Mouse (Mus musculus): ENCODE data around the gene Snip1. TPM values are rescaled to one million over a fixed set of nuclear protein-coding genes. Genes with fewer than 3 reads are reported as not detected.
A peak's percentile ranks its signal among the peaks of the same experiment; 100 is the strongest.

Snip1 gene
- total and polyA plus RNA-seq, 3 experiments: 23.5 to 46.6 (median 25.8) TPM

DNA sequence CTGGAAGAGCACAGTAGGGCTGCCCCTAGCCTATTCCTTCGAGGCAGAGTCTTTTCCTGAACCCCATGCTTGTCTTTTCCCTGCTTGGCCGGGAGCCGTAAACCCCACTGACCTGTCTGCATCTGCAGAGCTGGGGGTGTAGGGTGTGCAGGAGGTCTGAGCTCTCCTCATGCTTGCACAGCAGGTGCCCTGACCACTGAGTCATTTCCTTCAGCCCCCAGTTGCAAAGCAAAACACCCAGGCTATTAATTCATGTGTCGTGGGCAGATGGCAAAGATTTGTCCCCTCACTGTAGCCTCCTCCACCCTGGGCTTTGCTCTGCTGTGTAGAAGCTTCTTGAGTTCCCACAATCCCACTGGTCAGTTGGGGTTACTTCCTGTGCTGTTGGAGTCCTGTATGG lies 30.9 kb downstream of the Snip1 start:
- H3K27ac ChIP-seq (ENCODE audit: insufficient read depth, low read depth): no peak overlapping the region
- dilution Hi-C loops (cut with MboI; ENCODE audit: extremely low pct_ligation_motif_present, extremely low pct_unique_long_range_greater_than_20kb, low sequenced_read_pairs) (no loop called here), in situ Hi-C loops (cut with MboI; ENCODE audit: low pct_ligation_motif_present, low pct_unique_long_range_greater_than_20kb, low sequenced_read_pairs) (no loop called here)
- H3K4me3 ChIP-seq (replicated peaks in 1 of 3; ENCODE audit: low read depth in 2 of 3, low read length in 2 of 3, poor library complexity in 1 of 3): no peak overlapping the region
- peaks cover 0 to 3% of the 10 kb centered on the region in 2 experiments; a peak in 1 of 4 replicates for H3K4me1 ChIP-seq (ENCODE audit: control insufficient read depth in 1 of 2, insufficient read depth in 2 of 2)
- no peak for TF ChIP-seq E2F4 (IDR thresholded peaks at IDR 0.05; ENCODE audit: insufficient replicate concordance, low read depth, low read length)
- no peak for TF ChIP-seq NRF1 (IDR thresholded peaks at IDR 0.05; ENCODE audit: low read depth, low read length)
- TF ChIP-seq JUN (IDR thresholded peaks at IDR 0.05; ENCODE audit: insufficient read depth, low read depth, low read length): no peak
- TF ChIP-seq KAT2A (IDR thresholded peaks at IDR 0.05; ENCODE audit: insufficient replicate concordance, low read length): no peak
- no peak for TF ChIP-seq MEF2A (IDR thresholded peaks at IDR 0.05; ENCODE audit: borderline replicate concordance, low read depth, low read length)
- no peak for TF ChIP-seq ZMIZ1 (IDR thresholded peaks at IDR 0.05; ENCODE audit: low read depth, low read length)
- TF ChIP-seq ZNF384 (IDR thresholded peaks at IDR 0.05; ENCODE audit: low read depth, low read length): no peak
- no peak for TF ChIP-seq MAZ (IDR thresholded peaks at IDR 0.05; ENCODE audit: low read depth, low read length)
- H3K79me2 ChIP-seq (replicated peaks; ENCODE audit: control insufficient read depth, extremely low read depth, insufficient read depth, poor library complexity, severe bottlenecking): no peaks in the 10 kb centered on the region; the same call in 1 of the 2 replicates
- peaks cover 23 to 65% of the 10 kb centered on the region in 2 experiments for H3K36me3 ChIP-seq (replicated peaks in 1 of 2; ENCODE audit: control insufficient read depth in 1 of 2, insufficient read depth in 1 of 2, low read length in 1 of 2)
- no peak overlapping the region for H3K4me2 ChIP-seq (ENCODE audit: insufficient read depth, low read depth, poor library complexity, severe bottlenecking)
- H3K9me3 ChIP-seq (replicated peaks; ENCODE audit: low read length): no peaks in the 10 kb centered on the region
- no peak for DNase-seq (ENCODE audit: extremely low read depth)
- no peaks in the 10 kb centered on the region for H3K27me3 ChIP-seq (replicated peaks)
- no peak overlapping the region for H3K9ac ChIP-seq (ENCODE audit: insufficient read depth, low read depth)

DNA sequence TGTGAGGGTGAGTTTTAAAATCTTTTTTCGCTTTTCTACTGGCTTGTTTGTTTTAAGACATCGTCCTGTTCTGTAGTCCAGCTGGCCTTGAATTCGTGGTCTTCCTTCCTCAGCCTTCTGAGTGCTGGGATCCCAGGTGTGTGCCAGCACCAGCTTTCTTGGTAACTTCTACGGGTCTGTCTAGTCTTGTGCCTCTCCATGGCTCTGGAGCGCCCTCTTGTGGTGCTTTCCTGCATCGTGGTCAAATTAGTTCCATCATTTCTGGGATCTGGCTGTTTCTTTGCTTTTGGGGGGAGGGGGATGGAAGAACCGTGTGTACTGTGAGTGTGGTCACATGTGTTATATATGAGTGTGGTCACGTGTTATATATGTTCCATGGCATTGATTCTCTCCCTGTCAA lies 33.0 kb downstream of the Snip1 start:
- dilution Hi-C loops (cut with MboI; ENCODE audit: extremely low pct_ligation_motif_present, extremely low pct_unique_long_range_greater_than_20kb, low sequenced_read_pairs) (no loop called here), in situ Hi-C loops (cut with MboI; ENCODE audit: low pct_ligation_motif_present, low pct_unique_long_range_greater_than_20kb, low sequenced_read_pairs) (no loop called here)
- Histone ChIP-seq H3K4me3 (replicated peaks in 1 of 3; ENCODE audit: low read depth in 2 of 3, low read length in 2 of 3, poor library complexity in 1 of 3) (no peak overlapping the region), H3K27me3 (replicated peaks) (no peaks in the 10 kb centered on the region), H3K27ac (ENCODE audit: insufficient read depth, low read depth) (no peak overlapping the region), H3K9me3 (replicated peaks; ENCODE audit: low read length) (no peaks in the 10 kb centered on the region), H3K4me1 (ENCODE audit: control insufficient read depth in 1 of 2, insufficient read depth in 2 of 2) (peaks cover 0 to 3% of the 10 kb centered on the region in 2 experiments; a peak in 1 of 4 replicates), H3K9ac (ENCODE audit: insufficient read depth, low read depth) (no peak overlapping the region), H3K36me3 (replicated peaks in 1 of 2; ENCODE audit: control insufficient read depth in 1 of 2, insufficient read depth in 1 of 2, low read length in 1 of 2) (peaks cover 28 to 70% of the 10 kb centered on the region in 2 experiments), H3K79me2 (replicated peaks; ENCODE audit: control insufficient read depth, extremely low read depth, insufficient read depth, poor library complexity, severe bottlenecking) (no peaks in the 10 kb centered on the region; the same call in 1 of the 2 replicates), H3K4me2 (ENCODE audit: insufficient read depth, low read depth, poor library complexity, severe bottlenecking) (no peak overlapping the region)
- TF ChIP-seq USF2 (conservative IDR thresholded peaks at IDR 0.05; ENCODE audit: low read depth, low read length) (0 out of 2 replicates have a peak, but pooled peaks have one; percentile 15), JUN (IDR thresholded peaks at IDR 0.05; ENCODE audit: insufficient read depth, low read depth, low read length) (no peak), BHLHE40 (IDR thresholded peaks at IDR 0.05; ENCODE audit: low read depth, low read length) (no peak), MYC (IDR thresholded peaks at IDR 0.05; ENCODE audit: low read depth, low read length) (peak; percentile 61; the same call in 1 of the 2 replicates), ETS1 (conservative IDR thresholded peaks at IDR 0.05; ENCODE audit: low read depth, low read length) (no peak), MEF2A (IDR thresholded peaks at IDR 0.05; ENCODE audit: borderline replicate concordance, low read depth, low read length) (no peak), RAD21 (IDR thresholded peaks at IDR 0.05; ENCODE audit: low read depth, low read length) (peak; percentile 86), CTCF (conservative IDR thresholded peaks at IDR 0.05 in 1 of 2, IDR thresholded peaks at IDR 0.05 in 1 of 2; ENCODE audit: low read depth in 2 of 2, low read length in 2 of 2) (peak; percentile 85 to 91), HCFC1 (IDR thresholded peaks at IDR 0.05; ENCODE audit: low read depth, low read length) (no peak), GABPA (IDR thresholded peaks at IDR 0.05; ENCODE audit: insufficient replicate concordance, low read depth, low read length) (no peak), JUND (conservative IDR thresholded peaks at IDR 0.05; ENCODE audit: low read depth, low read length) (no peak), MAZ (IDR thresholded peaks at IDR 0.05; ENCODE audit: low read depth, low read length) (no peak), SMC3 (IDR thresholded peaks at IDR 0.05; ENCODE audit: low read depth, low read length) (peak; percentile 74), ZKSCAN1 (IDR thresholded peaks at IDR 0.05; ENCODE audit: borderline replicate concordance, low read depth, low read length) (no peak), POLR2A (IDR thresholded peaks at IDR 0.05; ENCODE audit: low read depth, low read length) (no peak)
- DNase-seq (ENCODE audit: extremely low read depth): peak; percentile 85

Data from CH12.LX (cell line).